10 mouse cellular contexts compared by ENCODE assay signal in genomic region chr11:3302792-3303191, GRCm38 (mm10). TPM values are rescaled to one million over a fixed set of nuclear protein-coding genes. Genes with fewer than 3 reads are reported as not detected.
DNase-seq lines count a peak whose midpoint lies in the region; ATAC-seq and TF ChIP-seq lines count a peak whose summit lies in the region.
"Had no signal": no experiment of that assay in that cellular context is flagged by ENCODE, and none has a peak within 500 bp of the region (broad histone marks: within the 10 kb centered on the region; RNA-seq: fewer than 3 reads in every experiment).

No protein-coding gene starts in this region.

- no peak for TF ChIP-seq CTCF in left cerebral cortex, adult 2 months (IDR thresholded peaks at IDR 0.05)

- H3K4me3 ChIP-seq in forebrain, embryonic 14.5 days (ENCODE audit: low read depth, low read length) = no peak overlapping the region
- H3K4me3 ChIP-seq in forebrain, embryonic 10.5 days = no peak overlapping the region
- H3K4me3 ChIP-seq in left cerebral cortex, adult 2 months = no peak overlapping the region
- H3K4me3 ChIP-seq in limb, embryonic 15.5 days = no peak overlapping the region
- H3K4me3 ChIP-seq in midbrain, embryonic 15.5 days = no peak overlapping the region
- H3K4me3 ChIP-seq in forebrain, embryonic 15.5 days = no peak overlapping the region
- H3K4me3 ChIP-seq: heart, embryonic 10.5 days had no signal

- no peaks in the 10 kb centered on the region for H3K27me3 ChIP-seq in forebrain, embryonic 14.5 days (replicated peaks; ENCODE audit: control insufficient read depth, insufficient read depth, low read length)
- H3K27me3 ChIP-seq in forebrain, embryonic 10.5 days (ENCODE audit: poor library complexity, severe bottlenecking) = no peaks in the 10 kb centered on the region
- no peaks in the 10 kb centered on the region for H3K27me3 ChIP-seq in limb, embryonic 15.5 days
- H3K27me3 ChIP-seq in midbrain, embryonic 15.5 days (replicated peaks) = no peaks in the 10 kb centered on the region
- H3K27me3 ChIP-seq in forebrain, embryonic 15.5 days = no peaks in the 10 kb centered on the region

- no peak overlapping the region for H3K4me2 ChIP-seq in forebrain, embryonic 14.5 days (ENCODE audit: low read length)
- no peak overlapping the region for H3K4me2 ChIP-seq in limb, embryonic 15.5 days
- no peak overlapping the region for H3K4me2 ChIP-seq in midbrain, embryonic 15.5 days
- H3K4me2 ChIP-seq in forebrain, embryonic 15.5 days (replicated peaks) = no peak overlapping the region

- WGBS in forebrain, embryonic 14.5 days = 78% methylated on average over 4 of the region's 4 CpGs
- 95% methylated on average over 4 of the region's 4 CpGs for WGBS in forebrain, embryonic 10.5 days
- 44% methylated on average over 4 of the region's 4 CpGs for WGBS in limb, embryonic 15.5 days
- 88% methylated on average over 4 of the region's 4 CpGs for WGBS in midbrain, embryonic 15.5 days
- WGBS in forebrain, embryonic 15.5 days = 82% methylated on average over 4 of the region's 4 CpGs

- ATAC-seq in forebrain, embryonic 14.5 days = no peak
- no peak for ATAC-seq in limb, embryonic 15.5 days (ENCODE audit: insufficient number of reproducible peaks, low FRiP score, low TSS enrichment, low read depth)
- ATAC-seq in midbrain, embryonic 15.5 days (replicated peaks) = no peak
- no peak for ATAC-seq in forebrain, embryonic 15.5 days (replicated peaks)
- ATAC-seq: forebrain, embryonic 16.5 days had no signal

- no peaks in the 10 kb centered on the region for H3K9me3 ChIP-seq in forebrain, embryonic 14.5 days (replicated peaks; ENCODE audit: control insufficient read depth, low read length)
- no peaks in the 10 kb centered on the region for H3K9me3 ChIP-seq in forebrain, embryonic 10.5 days
- no peaks in the 10 kb centered on the region for H3K9me3 ChIP-seq in limb, embryonic 15.5 days
- H3K9me3 ChIP-seq in midbrain, embryonic 15.5 days = no peaks in the 10 kb centered on the region
- no peaks in the 10 kb centered on the region for H3K9me3 ChIP-seq in forebrain, embryonic 15.5 days
- H3K9me3 ChIP-seq: heart, embryonic 10.5 days had no signal

- no peak overlapping the region for H3K9ac ChIP-seq in forebrain, embryonic 14.5 days (ENCODE audit: low read length)
- H3K9ac ChIP-seq in limb, embryonic 15.5 days = no peak overlapping the region
- no peak overlapping the region for H3K9ac ChIP-seq in midbrain, embryonic 15.5 days
- no peak overlapping the region for H3K9ac ChIP-seq in forebrain, embryonic 15.5 days (replicated peaks)

- no peak for DNase-seq in forebrain, embryonic 14.5 days (ENCODE audit: low spot score)
- DNase-seq in forebrain, embryonic 10.5 days (ENCODE audit: extremely low spot score, low spot score) = no peak
- DNase-seq in left cerebral cortex, adult 2 months (ENCODE audit: extremely low spot score in 1 of 2, low spot score in 2 of 2) = no peak
- DNase-seq in left cerebral cortex, adult 8-10 months (ENCODE audit: low spot score in 2 of 2) = no peak
- DNase-seq in yolk sac, embryonic 10.5 days (ENCODE audit: low spot score) = peak; percentile 20

- 0 out of 2 replicates have a peak overlapping the region, but pooled peaks have one; percentile 14 for H3K27ac ChIP-seq in forebrain, embryonic 14.5 days (ENCODE audit: low read depth, low read length)
- H3K27ac ChIP-seq in forebrain, embryonic 10.5 days = no peak overlapping the region
- peak overlapping the region; percentile 64 for H3K27ac ChIP-seq in left cerebral cortex, adult 2 months
- peak overlapping the region; percentile 29 for H3K27ac ChIP-seq in limb, embryonic 15.5 days
- H3K27ac ChIP-seq in midbrain, embryonic 15.5 days = no peak overlapping the region
- H3K27ac ChIP-seq in forebrain, embryonic 15.5 days (replicated peaks) = no peak overlapping the region
- H3K27ac ChIP-seq: heart, embryonic 10.5 days had no signal

- no peaks in the 10 kb centered on the region for H3K4me1 ChIP-seq in forebrain, embryonic 14.5 days (ENCODE audit: control insufficient read depth, insufficient read depth, low read length)
- H3K4me1 ChIP-seq in forebrain, embryonic 10.5 days = no peaks in the 10 kb centered on the region
- H3K4me1 ChIP-seq in limb, embryonic 15.5 days = peaks cover 13% of the 10 kb centered on the region
- H3K4me1 ChIP-seq in midbrain, embryonic 15.5 days = no peaks in the 10 kb centered on the region
- peaks cover 7% of the 10 kb centered on the region for H3K4me1 ChIP-seq in forebrain, embryonic 15.5 days

- peaks cover 98% of the 10 kb centered on the region for H3K36me3 ChIP-seq in forebrain, embryonic 14.5 days (ENCODE audit: control insufficient read depth, insufficient read depth, low read length)
- H3K36me3 ChIP-seq in forebrain, embryonic 10.5 days (replicated peaks) = peaks cover 100% of the 10 kb centered on the region
- peaks cover 86% of the 10 kb centered on the region for H3K36me3 ChIP-seq in limb, embryonic 15.5 days
- H3K36me3 ChIP-seq in midbrain, embryonic 15.5 days (replicated peaks) = peaks cover 73% of the 10 kb centered on the region
- H3K36me3 ChIP-seq in forebrain, embryonic 15.5 days = peaks cover 94% of the 10 kb centered on the region

- intact Hi-C loops in left cerebral cortex, adult 2 months (cut with DNase I) = no loop called here

RNA-seq across cellular contexts. Expression of gene Patz1, which starts 14.1 kb away (rescaled TPM):
- polyA plus RNA-seq in forebrain, embryonic 14.5 days (2014; fragmentation: Nextera tagmentation; extraction: Ambion mirVana) = 61.7 and 62.0 TPM in 2 replicates
- polyA plus RNA-seq in forebrain, embryonic 10.5 days (2016; fragmentation: Nextera tagmentation; extraction: Ambion mirVana) = 96.7 and 111 TPM in 2 replicates
- 10 to 100 TPM; 41.5 to 46.9 TPM for total RNA-seq in left cerebral cortex, adult 2 months (2021)
- 10 to 100 TPM; 53.4 to 57.4 (median 54.1) TPM for total RNA-seq in left cerebral cortex, adult 8-10 months (2022)
- polyA plus RNA-seq in limb, embryonic 15.5 days (2015; fragmentation: Nextera tagmentation; extraction: Ambion mirVana) = 28.4 and 32.3 TPM in 2 replicates
- 60.9 and 63.2 TPM in 2 replicates for polyA plus RNA-seq in midbrain, embryonic 15.5 days (2015; fragmentation: Nextera tagmentation; extraction: Ambion mirVana)
- polyA plus RNA-seq in forebrain, embryonic 15.5 days (2015; fragmentation: Nextera tagmentation; extraction: Ambion mirVana) = 63.5 and 66.2 TPM in 2 replicates

RNA-seq across cellular contexts. Expression of gene Pik3ip1, which starts 27.4 kb away (rescaled TPM):
- polyA plus RNA-seq in forebrain, embryonic 14.5 days (2014; fragmentation: Nextera tagmentation; extraction: Ambion mirVana) = 27.8 TPM in 2 replicates
- polyA plus RNA-seq in forebrain, embryonic 10.5 days (2016; fragmentation: Nextera tagmentation; extraction: Ambion mirVana) = 5.6 and 6.2 TPM in 2 replicates
- total RNA-seq in left cerebral cortex, adult 2 months (2021) = 10 to 100 TPM; 28.1 to 31.5 TPM
- 10 to 100 TPM; 40.3 to 44.5 (median 42.4) TPM for total RNA-seq in left cerebral cortex, adult 8-10 months (2022)
- 15.6 and 17.9 TPM in 2 replicates for polyA plus RNA-seq in limb, embryonic 15.5 days (2015; fragmentation: Nextera tagmentation; extraction: Ambion mirVana)
- 26.5 and 26.6 TPM in 2 replicates for polyA plus RNA-seq in midbrain, embryonic 15.5 days (2015; fragmentation: Nextera tagmentation; extraction: Ambion mirVana)
- 34.4 and 36.6 TPM in 2 replicates for polyA plus RNA-seq in forebrain, embryonic 15.5 days (2015; fragmentation: Nextera tagmentation; extraction: Ambion mirVana)

RNA-seq across cellular contexts. Expression of gene Drg1, which starts 36.6 kb away (rescaled TPM):
- 274 and 283 TPM in 2 replicates for polyA plus RNA-seq in forebrain, embryonic 14.5 days (2014; fragmentation: Nextera tagmentation; extraction: Ambion mirVana)
- polyA plus RNA-seq in forebrain, embryonic 10.5 days (2016; fragmentation: Nextera tagmentation; extraction: Ambion mirVana) = 335 and 338 TPM in 2 replicates
- total RNA-seq in left cerebral cortex, adult 2 months (2021) = 10 to 100 TPM; 79.5 to 92.1 TPM
- total RNA-seq in left cerebral cortex, adult 8-10 months (2022) = 10 to 100 TPM; 95.6 to 98.8 (median 96.9) TPM
- 191 and 199 TPM in 2 replicates for polyA plus RNA-seq in limb, embryonic 15.5 days (2015; fragmentation: Nextera tagmentation; extraction: Ambion mirVana)
- 215 and 221 TPM in 2 replicates for polyA plus RNA-seq in midbrain, embryonic 15.5 days (2015; fragmentation: Nextera tagmentation; extraction: Ambion mirVana)
- 249 and 257 TPM in 2 replicates for polyA plus RNA-seq in forebrain, embryonic 15.5 days (2015; fragmentation: Nextera tagmentation; extraction: Ambion mirVana)

Comparison
In these comparisons a context has a peak if more than half of its experiments do, and no peak if none do; other contexts are left out.
1. H3K27ac ChIP-seq: peak in forebrain, embryonic 14.5 days (single experiment), left cerebral cortex, adult 2 months (single experiment) and limb, embryonic 15.5 days (single experiment); none in forebrain, embryonic 10.5 days (single experiment), midbrain, embryonic 15.5 days (single experiment) and forebrain, embryonic 15.5 days (single experiment).